7 mouse cellular contexts compared by ENCODE assay signal in the genomic region with DNA sequence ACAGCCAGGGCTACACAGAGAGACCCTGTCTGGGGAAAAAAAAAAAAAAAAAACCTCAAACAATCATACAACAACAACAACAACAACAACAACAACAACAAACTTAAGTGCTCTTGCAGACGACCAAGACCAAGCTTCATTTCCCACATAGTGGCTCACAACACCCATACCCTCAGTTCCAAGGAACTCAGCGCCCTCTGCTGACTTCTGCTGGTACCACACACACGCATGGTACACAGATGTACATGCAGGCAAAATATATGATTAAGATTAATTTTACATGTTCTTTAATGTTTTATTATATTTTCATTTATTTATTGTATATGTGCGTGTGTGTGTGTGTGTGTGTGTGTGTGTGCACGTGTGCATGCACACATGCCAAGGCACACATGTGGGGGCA. TPM values are rescaled to one million over a fixed set of nuclear protein-coding genes. Genes with fewer than 3 reads are reported as not detected.
DNase-seq lines count a peak whose midpoint lies in the region; ATAC-seq and TF ChIP-seq lines count a peak whose summit lies in the region.

No protein-coding gene starts in this region.

- no peaks in the 10 kb centered on the region for H3K4me1 ChIP-seq in intestine, embryonic 14.5 days (replicated peaks; ENCODE audit: control insufficient read depth, insufficient read depth, low read length)
- H3K4me1 ChIP-seq in intestine, embryonic 15.5 days (replicated peaks), result no peaks in the 10 kb centered on the region
- no peaks in the 10 kb centered on the region for H3K4me1 ChIP-seq in CH12.LX (ENCODE audit: control insufficient read depth in 1 of 2, insufficient read depth in 2 of 2)
- H3K4me1 ChIP-seq in embryonic fibroblast, embryonic 13.5 days (ENCODE audit: control insufficient read depth, insufficient read depth, low read length), result no peaks in the 10 kb centered on the region

- dilution Hi-C loops in CH12.LX (cut with MboI; ENCODE audit: extremely low pct_ligation_motif_present, extremely low pct_unique_long_range_greater_than_20kb, low sequenced_read_pairs), result no loop called here

- peak; percentile 71 for DNase-seq in intestine, embryonic 14.5 days (ENCODE audit: low spot score)
- DNase-seq in 416B (ENCODE audit: low read depth), result peak; percentile 75
- DNase-seq in CH12.LX (ENCODE audit: extremely low read depth), result peak; percentile 55
- DNase-seq in spleen, postnatal 4 days (ENCODE audit: low spot score in 2 of 2), result peak; percentile 69 to 87
- DNase-seq in frontal cortex, postnatal 36 days (ENCODE audit: low spot score in 2 of 2), result no peak

- H3K36me3 ChIP-seq in intestine, embryonic 14.5 days (ENCODE audit: control insufficient read depth, insufficient read depth, low read length), result peaks cover 4% of the 10 kb centered on the region; the same call in 1 of the 2 replicates
- peaks cover 7% of the 10 kb centered on the region for H3K36me3 ChIP-seq in intestine, embryonic 15.5 days
- H3K36me3 ChIP-seq in CH12.LX (replicated peaks in 1 of 2; ENCODE audit: control insufficient read depth in 1 of 2, insufficient read depth in 1 of 2, low read length in 1 of 2), result peaks cover 2 to 15% of the 10 kb centered on the region in 2 experiments

- H3K9ac ChIP-seq in intestine, embryonic 14.5 days (ENCODE audit: low read length), result no peak overlapping the region
- no peak overlapping the region for H3K9ac ChIP-seq in intestine, embryonic 15.5 days
- H3K9ac ChIP-seq in CH12.LX (ENCODE audit: insufficient read depth, low read depth), result no peak overlapping the region

- H3K27me3 ChIP-seq in intestine, embryonic 14.5 days (replicated peaks; ENCODE audit: control insufficient read depth, insufficient read depth, low read length), result no peaks in the 10 kb centered on the region
- H3K27me3 ChIP-seq in intestine, embryonic 15.5 days (replicated peaks), result no peaks in the 10 kb centered on the region
- no peaks in the 10 kb centered on the region for H3K27me3 ChIP-seq in CH12.LX (replicated peaks)

- no peaks in the 10 kb centered on the region for H3K9me3 ChIP-seq in intestine, embryonic 14.5 days (ENCODE audit: control insufficient read depth, low read length)
- no peaks in the 10 kb centered on the region for H3K9me3 ChIP-seq in intestine, embryonic 15.5 days
- no peaks in the 10 kb centered on the region for H3K9me3 ChIP-seq in CH12.LX (replicated peaks; ENCODE audit: low read length)

- no peak for TF ChIP-seq POLR2A in CH12.LX (IDR thresholded peaks at IDR 0.05; ENCODE audit: low read depth, low read length)
- no peak for TF ChIP-seq POLR2A in embryonic fibroblast, embryonic 13.5 days (IDR thresholded peaks at IDR 0.05; ENCODE audit: low read depth, low read length)

- TF ChIP-seq CTCF in CH12.LX (conservative IDR thresholded peaks at IDR 0.05 in 1 of 2, IDR thresholded peaks at IDR 0.05 in 1 of 2; ENCODE audit: low read depth in 2 of 2, low read length in 2 of 2), result peak; percentile 11 to 60; a peak in 3 of 4 replicates
- peak; percentile 50; the same call in 1 of the 2 replicates for TF ChIP-seq CTCF in embryonic fibroblast, embryonic 13.5 days (IDR thresholded peaks at IDR 0.05; ENCODE audit: borderline replicate concordance, insufficient read depth, low read length)

- H3K27ac ChIP-seq in intestine, embryonic 14.5 days (ENCODE audit: low read depth), result no peak overlapping the region
- no peak overlapping the region for H3K27ac ChIP-seq in intestine, embryonic 15.5 days
- H3K27ac ChIP-seq in CH12.LX (ENCODE audit: insufficient read depth, low read depth), result no peak overlapping the region
- H3K27ac ChIP-seq in embryonic fibroblast, embryonic 13.5 days (ENCODE audit: insufficient read depth, low read length), result no peak overlapping the region

- WGBS in intestine, embryonic 14.5 days, result 80% methylated on average over 5 of the region's 5 CpGs
- WGBS in intestine, embryonic 15.5 days, result 76% methylated on average over 5 of the region's 5 CpGs

- no peaks in the 10 kb centered on the region for H3K79me2 ChIP-seq in CH12.LX (replicated peaks; ENCODE audit: control insufficient read depth, extremely low read depth, insufficient read depth, poor library complexity, severe bottlenecking)

- no peak overlapping the region for H3K4me3 ChIP-seq in intestine, embryonic 14.5 days (ENCODE audit: low read depth, low read length)
- H3K4me3 ChIP-seq in intestine, embryonic 15.5 days (replicated peaks), result no peak overlapping the region
- no peak overlapping the region for H3K4me3 ChIP-seq in CH12.LX (replicated peaks in 1 of 3; ENCODE audit: low read depth in 2 of 3, low read length in 2 of 3, poor library complexity in 1 of 3)
- no peak overlapping the region for H3K4me3 ChIP-seq in embryonic fibroblast, embryonic 13.5 days (ENCODE audit: insufficient read depth, low read length)

- H3K4me2 ChIP-seq in intestine, embryonic 14.5 days (ENCODE audit: low read length), result no peak overlapping the region
- no peak overlapping the region for H3K4me2 ChIP-seq in intestine, embryonic 15.5 days (replicated peaks)
- no peak overlapping the region for H3K4me2 ChIP-seq in CH12.LX (ENCODE audit: insufficient read depth, low read depth, poor library complexity, severe bottlenecking)

- TF ChIP-seq EP300 in CH12.LX (IDR thresholded peaks at IDR 0.05; ENCODE audit: low read length), result no peak

- in situ Hi-C loops in CH12.LX (cut with MboI; ENCODE audit: low pct_ligation_motif_present, low pct_unique_long_range_greater_than_20kb, low sequenced_read_pairs), result no loop called here

- ATAC-seq in intestine, embryonic 14.5 days (replicated peaks; ENCODE audit: low FRiP score, low TSS enrichment, low read depth), result 0 out of 2 replicates have a peak, but pooled peaks have one; percentile 41
- no peak for ATAC-seq in intestine, embryonic 15.5 days

- TF ChIP-seq RAD21 in CH12.LX (IDR thresholded peaks at IDR 0.05; ENCODE audit: low read depth, low read length), result peak; percentile 63

TF ChIP-seq in CH12.LX, 34 proteins besides CTCF, POLR2A, EP300 and RAD21:
- TF ChIP-seq MAFK (IDR thresholded peaks at IDR 0.05; ENCODE audit: insufficient replicate concordance, low read length) (no peak), MEF2A (IDR thresholded peaks at IDR 0.05; ENCODE audit: borderline replicate concordance, low read depth, low read length) (no peak), CHD2 (IDR thresholded peaks at IDR 0.05; ENCODE audit: low read length) (no peak), PAX5 (IDR thresholded peaks at IDR 0.05; ENCODE audit: low read length) (no peak), SMC3 (IDR thresholded peaks at IDR 0.05; ENCODE audit: low read depth, low read length) (peak; percentile 54), ETS1 (conservative IDR thresholded peaks at IDR 0.05; ENCODE audit: low read depth, low read length) (no peak)
TF ChIP-seq in CH12.LX: peak in this region for 1.

RNA-seq across cellular contexts. Expression of gene E2f1, which starts 16.7 kb away (rescaled TPM):
- polyA plus RNA-seq in intestine, embryonic 14.5 days (2014; fragmentation: Nextera tagmentation; extraction: Ambion mirVana), result 10.7 and 10.8 TPM in 2 replicates
- polyA plus RNA-seq in intestine, embryonic 15.5 days (2015; fragmentation: Nextera tagmentation; extraction: Ambion mirVana), result 16.7 and 18.7 TPM in 2 replicates
- total RNA-seq in CH12.LX (2012; rRNA removed), result 5.3 and 6.5 TPM in 2 replicates
- 4.5 and 5.1 TPM in 2 replicates for total RNA-seq in CH12.LX (2014; rRNA removed)
- 19.4 and 19.6 TPM in 2 replicates for polyA plus RNA-seq in CH12.LX (2012; ENCODE audit: insufficient read length, low read depth)
- polyA plus RNA-seq in embryonic fibroblast, embryonic 13.5 days (2011; ENCODE audit: insufficient read length, low read depth, missing spikeins), result 21.5 and 24.3 TPM in 2 replicates

RNA-seq across cellular contexts. Expression of gene Pxmp4, which starts 17.1 kb away (rescaled TPM):
- polyA plus RNA-seq in intestine, embryonic 14.5 days (2014; fragmentation: Nextera tagmentation; extraction: Ambion mirVana), result 25.9 and 26.4 TPM in 2 replicates
- polyA plus RNA-seq in intestine, embryonic 15.5 days (2015; fragmentation: Nextera tagmentation; extraction: Ambion mirVana), result 28.0 and 32.9 TPM in 2 replicates
- total RNA-seq in CH12.LX (2012; rRNA removed) (7.2 and 7.6 TPM in 2 replicates), CH12.LX (2014; rRNA removed) (8.7 and 9.4 TPM in 2 replicates)
- 5.5 and 6.0 TPM in 2 replicates for polyA plus RNA-seq in CH12.LX (2012; ENCODE audit: insufficient read length, low read depth)
- polyA plus RNA-seq in embryonic fibroblast, embryonic 13.5 days (2011; ENCODE audit: insufficient read length, low read depth, missing spikeins), result 11.8 and 13.2 TPM in 2 replicates

RNA-seq across cellular contexts. Expression of gene Zfp341, which starts 26.7 kb away (rescaled TPM):
- 0.97 and 1.0 TPM in 2 replicates for polyA plus RNA-seq in intestine, embryonic 14.5 days (2014; fragmentation: Nextera tagmentation; extraction: Ambion mirVana)
- 0.69 and 1.0 TPM in 2 replicates for polyA plus RNA-seq in intestine, embryonic 15.5 days (2015; fragmentation: Nextera tagmentation; extraction: Ambion mirVana)
- total RNA-seq in CH12.LX (2012; rRNA removed) (1.6 and 1.7 TPM in 2 replicates), CH12.LX (2014; rRNA removed) (0.58 and 0.77 TPM in 2 replicates)
- polyA plus RNA-seq in CH12.LX (2012; ENCODE audit: insufficient read length, low read depth), result 4.1 and 4.4 TPM in 2 replicates
- polyA plus RNA-seq in embryonic fibroblast, embryonic 13.5 days (2011; ENCODE audit: insufficient read length, low read depth, missing spikeins), result 1.8 and 1.9 TPM in 2 replicates

RNA-seq across cellular contexts. Expression of gene 4930519P11Rik, which starts 26.8 kb away (rescaled TPM):
- not detected in 2 replicates for polyA plus RNA-seq in intestine, embryonic 14.5 days (2014; fragmentation: Nextera tagmentation; extraction: Ambion mirVana)
- not detected in 2 replicates for polyA plus RNA-seq in intestine, embryonic 15.5 days (2015; fragmentation: Nextera tagmentation; extraction: Ambion mirVana)
- not detected in 2 replicates for total RNA-seq in CH12.LX (2012; rRNA removed)
- total RNA-seq in CH12.LX (2014; rRNA removed), result not detected in 2 replicates
- not detected in 2 replicates for polyA plus RNA-seq in CH12.LX (2012; ENCODE audit: insufficient read length, low read depth)
- not detected in 2 replicates for polyA plus RNA-seq in embryonic fibroblast, embryonic 13.5 days (2011; ENCODE audit: insufficient read length, low read depth, missing spikeins)

RNA-seq across cellular contexts. Expression of gene Necab3, which starts 27.7 kb away (rescaled TPM):
- polyA plus RNA-seq in intestine, embryonic 14.5 days (2014; fragmentation: Nextera tagmentation; extraction: Ambion mirVana), result 0.81 and 1.4 TPM in 2 replicates
- 1.2 TPM in 2 replicates for polyA plus RNA-seq in intestine, embryonic 15.5 days (2015; fragmentation: Nextera tagmentation; extraction: Ambion mirVana)
- total RNA-seq in CH12.LX (2012; rRNA removed) (0.80 and 2.8 TPM in 2 replicates), CH12.LX (2014; rRNA removed) (0.87 and 1.7 TPM in 2 replicates)
- polyA plus RNA-seq in CH12.LX (2012; ENCODE audit: insufficient read length, low read depth), result 1.6 and 2.0 TPM in 2 replicates
- 0.85 and 1.5 TPM in 2 replicates for polyA plus RNA-seq in embryonic fibroblast, embryonic 13.5 days (2011; ENCODE audit: insufficient read length, low read depth, missing spikeins)

Comparison
In these comparisons a context has a peak if more than half of its experiments do, and no peak if none do; other contexts are left out.
1. DNase-seq: peak in intestine, embryonic 14.5 days (single experiment), 416B (single experiment), CH12.LX (single experiment) and spleen, postnatal 4 days (2 of 2); none in frontal cortex, postnatal 36 days (0 of 2).